Mouse (Mus musculus): ENCODE measurements around the gene Apol11a. TPM values are rescaled to one million over a fixed set of nuclear protein-coding genes. Genes with fewer than 3 reads are reported as not detected.
"Not testable (repeated sequence)": the region's sequence is repeated elsewhere in the genome, so short reads cannot be mapped to it uniquely, and the experiment has no call there.

The Apol11a gene
- polyA plus RNA-seq, 1 experiment from 2014 or later: not detected

- not testable (repeated sequence) for H3K27me3 ChIP-seq (ENCODE audit: control insufficient read depth, insufficient read depth, low read length); H3K4me2 ChIP-seq (replicated peaks); H3K27ac ChIP-seq; H3K9me3 ChIP-seq (ENCODE audit: control insufficient read depth, low read length); H3K4me3 ChIP-seq (replicated peaks; ENCODE audit: low read length); ATAC-seq (ENCODE audit: low FRiP score); H3K4me1 ChIP-seq (replicated peaks; ENCODE audit: control insufficient read depth, insufficient read depth, low read length); DNase-seq (ENCODE audit: low spot score); H3K36me3 ChIP-seq (replicated peaks; ENCODE audit: control insufficient read depth, insufficient read depth); H3K9ac ChIP-seq
- 42% methylated on average over 1 of the region's 1 CpGs for WGBS
Measured at GRCm38 (mm10) chr15:77539221-77539620, 31.1 kb downstream of the Apol11a start.

- Histone ChIP-seq H3K27ac (no peak within 1 kb of the TSS), H3K4me1 (replicated peaks; ENCODE audit: control insufficient read depth, insufficient read depth, low read length) (no peaks in the 10 kb centered on the region), H3K36me3 (replicated peaks; ENCODE audit: control insufficient read depth, insufficient read depth) (no peaks in the 10 kb centered on the region), H3K9ac (no peak within 1 kb of the TSS), H3K4me2 (replicated peaks) (no peak within 1 kb of the TSS), H3K9me3 (ENCODE audit: control insufficient read depth, low read length) (no peaks in the 10 kb centered on the region), H3K27me3 (ENCODE audit: control insufficient read depth, insufficient read depth, low read length) (no peaks in the 10 kb centered on the region), H3K4me3 (replicated peaks; ENCODE audit: low read length) (no peak within 1 kb of the TSS)
- DNase-seq (ENCODE audit: low spot score) (no peak), ATAC-seq (ENCODE audit: low FRiP score) (no peak)
Measured at GRCm38 (mm10) chr15:77561792-77562191, 53.7 kb downstream of the Apol11a start, which contains the start of gene 1700025B11Rik. TSS of gene 1700025B11Rik (minus strand) at chr15:77561892.

- Histone ChIP-seq H3K4me3 (replicated peaks; ENCODE audit: low read length) (no peak overlapping the region), H3K4me2 (replicated peaks) (no peak overlapping the region), H3K27me3 (ENCODE audit: control insufficient read depth, insufficient read depth, low read length) (no peaks in the 10 kb centered on the region), H3K36me3 (replicated peaks; ENCODE audit: control insufficient read depth, insufficient read depth) (no peaks in the 10 kb centered on the region), H3K9me3 (ENCODE audit: control insufficient read depth, low read length) (no peaks in the 10 kb centered on the region), H3K4me1 (replicated peaks; ENCODE audit: control insufficient read depth, insufficient read depth, low read length) (no peaks in the 10 kb centered on the region), H3K9ac (no peak overlapping the region), H3K27ac (no peak overlapping the region)
- no peak for ATAC-seq (ENCODE audit: low FRiP score)
- DNase-seq (ENCODE audit: low spot score): no peak
Measured at GRCm38 (mm10) chr15:77563219-77563618, 55.1 kb downstream of the Apol11a start.

Other genes with a start within 250 kb of the Apol11a start
- gene Rbfox2, start 201.3 kb upstream of the Apol11a start, polyA plus RNA-seq (2014; fragmentation: Nextera tagmentation; extraction: Ambion mirVana): 154 and 164 TPM in 2 replicates
- gene Apol7a, start 109.2 kb upstream of the Apol11a start, polyA plus RNA-seq (2014; fragmentation: Nextera tagmentation; extraction: Ambion mirVana): not detected in 2 replicates
- 0.26 TPM in 1 of 2 replicates, not detected in the other for gene Apol9a, start 97.1 kb upstream of the Apol11a start, polyA plus RNA-seq (2014; fragmentation: Nextera tagmentation; extraction: Ambion mirVana)
- not detected in 2 replicates for gene Apol7b, start 60.8 kb upstream of the Apol11a start, polyA plus RNA-seq (2014; fragmentation: Nextera tagmentation; extraction: Ambion mirVana)
- gene Apol10a, start 31.2 kb upstream of the Apol11a start, polyA plus RNA-seq (2014; fragmentation: Nextera tagmentation; extraction: Ambion mirVana): not detected in 2 replicates
- gene Apol7c, start 25.0 kb downstream of the Apol11a start, polyA plus RNA-seq (2014; fragmentation: Nextera tagmentation; extraction: Ambion mirVana): not detected in 2 replicates
- not detected in 2 replicates for gene 1700025B11Rik, start 53.6 kb downstream of the Apol11a start, polyA plus RNA-seq (2014; fragmentation: Nextera tagmentation; extraction: Ambion mirVana)
- gene Apol10b, start 87.9 kb downstream of the Apol11a start, polyA plus RNA-seq (2014; fragmentation: Nextera tagmentation; extraction: Ambion mirVana): 0.09 TPM in 1 of 2 replicates, not detected in the other
- not detected in 2 replicates for gene Gm36245, start 91.0 kb downstream of the Apol11a start, polyA plus RNA-seq (2014; fragmentation: Nextera tagmentation; extraction: Ambion mirVana)
- gene Apol11b, start 135.0 kb downstream of the Apol11a start, polyA plus RNA-seq (2014; fragmentation: Nextera tagmentation; extraction: Ambion mirVana): not detected in 2 replicates
- not detected in 2 replicates for gene Apol7e, start 190.6 kb downstream of the Apol11a start, polyA plus RNA-seq (2014; fragmentation: Nextera tagmentation; extraction: Ambion mirVana)
- 0.19 TPM in 1 of 2 replicates, not detected in the other for gene Apol9b, start 220.8 kb downstream of the Apol11a start, polyA plus RNA-seq (2014; fragmentation: Nextera tagmentation; extraction: Ambion mirVana)
- gene Apol8, start 248.7 kb downstream of the Apol11a start, polyA plus RNA-seq (2014; fragmentation: Nextera tagmentation; extraction: Ambion mirVana): not detected in 2 replicates

Data from hindbrain, embryonic 14.5 days (tissue).